Mouse (Mus musculus): ENCODE data around the gene Coq5.

DNA sequence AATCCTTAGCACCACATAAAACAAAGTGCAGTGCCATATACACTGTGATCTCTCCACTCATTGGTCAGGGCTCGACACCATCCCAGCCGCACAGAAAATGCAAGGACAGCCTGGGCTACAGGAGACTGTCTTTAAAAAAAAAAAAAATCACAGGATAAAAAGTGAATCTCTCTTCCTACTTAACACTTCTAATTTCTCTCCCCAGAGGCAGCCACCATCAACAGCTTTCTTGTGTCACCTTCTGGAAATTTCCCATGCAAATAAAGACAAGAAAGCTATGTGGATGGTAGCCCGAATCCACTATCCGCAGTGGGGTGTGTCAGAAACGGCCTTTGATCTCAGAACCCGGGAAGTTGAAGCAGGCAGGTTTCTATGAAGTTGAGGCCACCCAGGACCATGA lies 47.0 kb upstream of the Coq5 start:
- TF ChIP-seq CTCF (IDR thresholded peaks at IDR 0.05; ENCODE audit: low read depth, low read length) (no peak), TAL1 (conservative IDR thresholded peaks at IDR 0.05; ENCODE audit: low read depth, low read length) (no peak), GATA1 (IDR thresholded peaks at IDR 0.05; ENCODE audit: borderline replicate concordance, low read length) (no peak), POLR2AphosphoS5 (IDR thresholded peaks at IDR 0.05; ENCODE audit: insufficient replicate concordance, low read depth, low read length) (no peak), GATA2 (IDR thresholded peaks at IDR 0.05; ENCODE audit: borderline replicate concordance, low read depth, low read length) (no peak)
